Mouse (Mus musculus): ENCODE measurements around the gene Zmynd8.

The Zmynd8 gene

DNA sequence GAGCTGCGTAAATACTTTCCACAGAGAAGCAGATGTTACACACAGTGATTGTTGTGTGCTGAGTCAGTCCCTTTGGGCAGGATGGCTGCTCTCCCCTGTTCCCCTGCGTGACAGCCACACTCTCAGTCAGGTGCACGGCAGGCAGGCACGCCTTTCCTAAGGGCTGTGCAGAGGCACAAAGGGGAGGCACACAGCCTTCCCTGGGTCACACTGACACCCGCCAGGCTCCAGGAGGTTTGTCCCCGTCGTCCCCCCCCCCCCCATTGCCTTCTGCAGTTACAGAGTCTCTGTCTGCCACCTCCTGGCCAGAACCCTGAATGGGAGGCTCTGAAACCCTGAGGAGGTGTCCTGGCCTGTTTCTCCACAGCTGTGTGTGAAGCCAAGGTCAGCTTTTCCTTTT is 147.7 kb downstream of the Zmynd8 start:
- peak; percentile 75 for DNase-seq (ENCODE audit: low read depth, low spot score)

- DNase-seq (ENCODE audit: low read depth, low spot score): peak; percentile 37
These were observed 150.4 kb downstream of the Zmynd8 start for GRCm38 (mm10) chr2:165748426-165748825.

DNA sequence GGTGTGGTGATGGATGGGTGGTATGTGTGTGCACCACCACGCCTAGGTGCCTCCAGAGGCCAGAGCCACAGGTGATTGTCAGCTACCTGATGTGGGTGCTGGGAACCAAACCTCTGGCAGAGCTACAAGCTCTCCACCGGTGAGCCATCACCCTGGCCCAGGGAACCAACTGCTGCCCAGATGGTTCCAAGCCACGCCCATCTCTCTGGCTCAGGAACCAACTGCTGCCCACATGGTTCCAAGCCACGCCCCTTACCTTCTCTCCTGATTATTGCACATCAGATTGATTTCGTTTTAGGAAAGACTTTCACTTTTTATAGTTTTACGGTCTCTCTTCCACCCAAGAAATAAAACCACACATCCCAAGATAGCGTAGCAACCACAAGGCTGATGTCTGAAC is 150.8 kb downstream of the Zmynd8 start:
- DNase-seq (ENCODE audit: low read depth, low spot score): peak; percentile 56

- DNase-seq (ENCODE audit: low read depth, low spot score): no peak
These were observed 153.3 kb downstream of the Zmynd8 start for GRCm38 (mm10) chr2:165745306-165746098.

GRCm38 (mm10) chr2:165742210-165742786 is 156.5 kb downstream of the Zmynd8 start:
- peak; percentile 74 for DNase-seq (ENCODE audit: low read depth, low spot score)

GRCm38 (mm10) chr2:165741526-165742050 is 157.2 kb downstream of the Zmynd8 start:
- no peak for DNase-seq (ENCODE audit: low read depth, low spot score)

DNA sequence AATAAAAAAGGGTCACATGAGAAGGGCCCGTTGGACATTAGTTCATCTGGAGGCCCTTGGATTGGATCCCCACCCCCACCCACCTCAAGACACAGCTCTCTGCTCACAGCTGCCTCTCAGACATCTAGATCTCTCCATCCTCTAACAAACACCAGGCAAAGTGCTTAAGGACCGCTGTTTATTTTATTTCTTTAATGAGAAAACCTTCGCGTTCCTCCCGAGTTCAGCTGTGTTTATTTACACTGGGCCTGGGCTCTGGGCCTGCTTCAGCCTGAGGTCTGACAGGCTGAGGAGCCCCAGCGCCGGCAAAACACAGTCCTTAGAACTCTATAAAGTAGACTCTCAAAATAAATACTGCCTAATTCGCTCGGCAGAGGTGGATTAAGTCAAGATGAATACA is 157.8 kb downstream of the Zmynd8 start:
- no peak for DNase-seq (ENCODE audit: low read depth, low spot score)

DNA sequence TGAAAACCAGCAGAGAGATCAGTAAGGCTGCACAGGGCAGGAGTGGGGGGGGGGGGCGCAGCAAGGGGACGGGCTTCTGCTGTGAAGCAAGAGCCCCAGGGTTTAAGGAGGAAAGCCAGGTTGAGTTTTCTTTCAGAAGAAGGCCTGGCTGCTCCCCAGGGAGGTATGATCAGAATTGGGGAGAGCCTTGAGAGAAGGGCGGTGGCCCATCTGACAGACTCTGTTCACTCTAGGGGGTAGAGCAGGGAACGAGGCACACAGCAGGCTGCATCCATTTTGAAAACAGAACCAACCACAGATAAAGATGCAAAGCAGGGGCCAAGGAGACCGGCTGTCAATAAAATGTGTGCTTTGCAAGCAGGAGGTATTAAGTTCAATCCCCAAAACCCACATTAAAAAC is 158.4 kb downstream of the Zmynd8 start:
- DNase-seq (ENCODE audit: low read depth, low spot score): peak; percentile 68

GRCm38 (mm10) chr2:165736297-165736696 is 162.5 kb downstream of the Zmynd8 start:
- no peak for DNase-seq (ENCODE audit: low read depth, low spot score)

Measured in ZHBTc4 (cell line).